Mouse (Mus musculus): ENCODE measurements at regions not wholly inside any gene's neighbourhood (a gene's known extent, or its start where the extent isn't known, plus 50 kb on each side); places are given as distances from the start of the nearest gene placed in this dataset.
A peak's percentile ranks its signal among the peaks of the same experiment; 100 is the strongest.

DNA sequence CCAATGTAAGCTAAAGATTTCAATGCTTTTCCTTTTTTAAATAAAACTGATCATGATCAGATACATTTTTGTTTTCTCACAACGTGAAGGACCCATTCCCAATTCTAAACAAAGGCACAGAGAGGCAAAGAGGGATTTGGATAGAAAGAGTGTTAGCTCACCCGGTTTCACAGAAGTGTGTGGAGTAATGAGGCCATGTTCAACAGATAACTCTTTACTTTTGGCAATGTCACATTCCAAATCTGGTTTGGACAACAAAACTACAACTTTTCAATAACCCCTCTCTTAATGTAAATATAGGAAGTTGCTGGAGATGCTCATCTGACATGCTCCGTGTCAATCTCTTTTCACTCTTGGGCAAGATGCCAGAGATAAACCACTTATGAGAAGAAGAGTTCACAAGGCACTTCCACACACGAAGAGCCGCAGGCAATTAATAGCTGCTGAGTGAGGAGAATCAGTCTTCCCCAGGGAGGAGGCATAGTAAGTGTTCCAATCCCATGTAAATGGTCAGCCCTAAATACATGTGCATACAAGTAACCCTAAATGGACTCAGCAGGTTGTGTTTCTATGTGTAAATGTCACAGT, 112.7 kb upstream of the Ednra start:
- Histone ChIP-seq H3K27me3 (ENCODE audit: control insufficient read depth, insufficient read depth, low read length) (no peaks in the 10 kb centered on the region), H3K27ac (ENCODE audit: low read depth, low read length) (no peak overlapping the region), H3K4me1 (replicated peaks; ENCODE audit: control insufficient read depth, insufficient read depth, low read length) (no peaks in the 10 kb centered on the region), H3K9me3 (ENCODE audit: control insufficient read depth, low read length) (no peaks in the 10 kb centered on the region), H3K4me2 (replicated peaks; ENCODE audit: low read depth, low read length) (no peak overlapping the region), H3K9ac (ENCODE audit: low read depth, low read length) (no peak overlapping the region), H3K36me3 (ENCODE audit: control insufficient read depth, insufficient read depth, low read length) (no peaks in the 10 kb centered on the region), H3K4me3 (ENCODE audit: low read depth, low read length) (no peak overlapping the region)
- 80% methylated on average over 5 of the region's 5 CpGs for WGBS
- ATAC-seq (ENCODE audit: low FRiP score) (no peak), DNase-seq (ENCODE audit: low spot score) (no peak)

DNA sequence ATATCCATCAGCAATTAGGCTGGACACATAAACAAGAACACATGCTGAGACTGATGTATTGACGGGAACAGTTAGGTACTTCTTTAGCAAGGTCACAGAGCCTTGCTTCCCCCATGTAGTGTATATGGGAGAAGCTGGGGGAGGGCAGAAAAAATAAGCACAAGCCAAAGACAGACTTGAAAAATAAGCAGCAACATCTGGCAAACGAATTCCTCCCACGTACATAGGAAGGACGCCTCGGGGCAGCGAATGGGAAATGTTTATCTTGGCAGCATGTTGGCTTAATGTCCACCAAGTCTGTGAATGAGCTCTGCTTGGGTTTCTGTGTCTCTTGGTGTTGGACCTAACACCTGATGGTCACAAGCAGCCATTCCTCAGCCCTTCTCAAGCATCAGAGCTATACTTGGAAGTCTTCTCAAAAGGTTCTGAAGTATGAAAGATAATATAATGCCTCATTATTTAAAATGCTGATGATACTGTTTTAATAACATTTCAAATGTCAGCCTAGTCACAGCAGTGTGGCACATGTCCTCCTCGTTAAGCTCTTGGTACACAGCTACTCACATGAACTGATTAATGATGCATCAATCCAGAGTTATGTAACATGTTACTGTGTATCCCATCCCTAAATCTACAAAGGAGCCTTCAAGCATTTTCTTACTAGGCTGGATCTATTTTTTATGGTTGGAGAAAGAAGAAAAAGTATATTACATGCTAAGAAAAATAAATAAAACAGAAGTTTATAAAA, 118.3 kb upstream of the Ednra start:
- H3K36me3 ChIP-seq (ENCODE audit: control insufficient read depth, insufficient read depth, low read length) = no peaks in the 10 kb centered on the region
- H3K4me1 ChIP-seq (replicated peaks; ENCODE audit: control insufficient read depth, insufficient read depth, low read length) = no peaks in the 10 kb centered on the region
- no peak overlapping the region for H3K9ac ChIP-seq (ENCODE audit: low read depth, low read length)
- ATAC-seq (ENCODE audit: low FRiP score) = no peak
- peak; percentile 33 for DNase-seq (ENCODE audit: low spot score)
- H3K4me3 ChIP-seq (ENCODE audit: low read depth, low read length) = no peak overlapping the region
- no peaks in the 10 kb centered on the region for H3K27me3 ChIP-seq (ENCODE audit: control insufficient read depth, insufficient read depth, low read length)
- H3K4me2 ChIP-seq (replicated peaks; ENCODE audit: low read depth, low read length) = no peak overlapping the region
- no peaks in the 10 kb centered on the region for H3K9me3 ChIP-seq (ENCODE audit: control insufficient read depth, low read length)
- 64% methylated on average over 7 of the region's 7 CpGs for WGBS
- no peak overlapping the region for H3K27ac ChIP-seq (ENCODE audit: low read depth, low read length)

GRCm38 (mm10) chr8:77843229-77843628, 119.0 kb upstream of the Ednra start:
- DNase-seq (ENCODE audit: low spot score) = no peak
- no peaks in the 10 kb centered on the region for H3K36me3 ChIP-seq (ENCODE audit: control insufficient read depth, insufficient read depth, low read length)
- H3K9ac ChIP-seq (ENCODE audit: low read depth, low read length) = no peak overlapping the region
- H3K4me1 ChIP-seq (replicated peaks; ENCODE audit: control insufficient read depth, insufficient read depth, low read length) = no peaks in the 10 kb centered on the region
- no peak overlapping the region for H3K4me2 ChIP-seq (replicated peaks; ENCODE audit: low read depth, low read length)
- H3K27ac ChIP-seq (ENCODE audit: low read depth, low read length) = no peak overlapping the region
- no peak for ATAC-seq (ENCODE audit: low FRiP score)
- WGBS = 65% methylated on average over 3 of the region's 3 CpGs
- H3K27me3 ChIP-seq (ENCODE audit: control insufficient read depth, insufficient read depth, low read length) = no peaks in the 10 kb centered on the region
- H3K9me3 ChIP-seq (ENCODE audit: control insufficient read depth, low read length) = no peaks in the 10 kb centered on the region
- H3K4me3 ChIP-seq (ENCODE audit: low read depth, low read length) = no peak overlapping the region

GRCm38 (mm10) chr8:77850523-77850922, 126.3 kb upstream of the Ednra start:
- WGBS = 85% methylated on average over 5 of the region's 5 CpGs

GRCm38 (mm10) chr8:77870264-77870663, 146.0 kb upstream of the Ednra start:
- Histone ChIP-seq H3K36me3 (ENCODE audit: control insufficient read depth, insufficient read depth, low read length) (no peaks in the 10 kb centered on the region), H3K9ac (ENCODE audit: low read depth, low read length) (no peak overlapping the region), H3K27me3 (ENCODE audit: control insufficient read depth, insufficient read depth, low read length) (no peaks in the 10 kb centered on the region), H3K27ac (ENCODE audit: low read depth, low read length) (no peak overlapping the region), H3K4me1 (replicated peaks; ENCODE audit: control insufficient read depth, insufficient read depth, low read length) (no peaks in the 10 kb centered on the region), H3K4me2 (replicated peaks; ENCODE audit: low read depth, low read length) (no peak overlapping the region), H3K4me3 (ENCODE audit: low read depth, low read length) (no peak overlapping the region), H3K9me3 (ENCODE audit: control insufficient read depth, low read length) (no peaks in the 10 kb centered on the region)
- ATAC-seq (ENCODE audit: low FRiP score) = peak; percentile 54; the same call in 1 of the 2 replicates
- 29% methylated on average over 6 of the region's 6 CpGs for WGBS
- DNase-seq (ENCODE audit: low spot score) = peak; percentile 3

More at GRCm38 (mm10) chr8:77850523-77850922, 126.3 kb upstream of the Ednra start:
- H3K9me3 ChIP-seq (ENCODE audit: control insufficient read depth, low read length) = no peaks in the 10 kb centered on the region
- no peak overlapping the region for H3K4me2 ChIP-seq (replicated peaks; ENCODE audit: low read depth, low read length)
- ATAC-seq (ENCODE audit: low FRiP score) (no peak), DNase-seq (ENCODE audit: low spot score) (no peak)
- no peaks in the 10 kb centered on the region for H3K4me1 ChIP-seq (replicated peaks; ENCODE audit: control insufficient read depth, insufficient read depth, low read length)
- no peak overlapping the region for H3K4me3 ChIP-seq (ENCODE audit: low read depth, low read length)
- no peaks in the 10 kb centered on the region for H3K36me3 ChIP-seq (ENCODE audit: control insufficient read depth, insufficient read depth, low read length)
- H3K9ac ChIP-seq (ENCODE audit: low read depth, low read length) = no peak overlapping the region
- no peak overlapping the region for H3K27ac ChIP-seq (ENCODE audit: low read depth, low read length)
- H3K27me3 ChIP-seq (ENCODE audit: control insufficient read depth, insufficient read depth, low read length) = no peaks in the 10 kb centered on the region

DNA sequence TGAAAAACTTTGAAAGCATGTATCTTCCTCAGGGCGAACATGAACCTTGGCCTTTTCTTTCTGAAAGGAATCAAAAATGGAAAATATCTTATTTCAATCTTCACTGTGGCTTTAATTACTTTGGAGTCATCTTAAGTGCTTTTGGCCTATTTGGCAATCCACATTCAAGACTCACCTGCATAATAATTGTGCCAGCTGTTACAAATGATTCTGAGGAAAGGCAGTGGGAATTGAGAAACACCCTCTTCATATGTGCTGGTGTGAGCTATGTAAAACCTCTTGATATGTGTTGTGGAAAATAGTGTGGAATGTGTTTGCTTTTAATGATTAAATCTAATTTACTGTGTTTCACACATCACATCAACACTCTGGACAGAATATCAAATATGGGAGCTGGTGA, 148.5 kb upstream of the Ednra start:
- H3K4me2 ChIP-seq (replicated peaks; ENCODE audit: low read depth, low read length) = no peak overlapping the region
- no peak for ATAC-seq (ENCODE audit: low FRiP score)
- H3K27me3 ChIP-seq (ENCODE audit: control insufficient read depth, insufficient read depth, low read length) = no peaks in the 10 kb centered on the region
- no peaks in the 10 kb centered on the region for H3K9me3 ChIP-seq (ENCODE audit: control insufficient read depth, low read length)
- no peak for DNase-seq (ENCODE audit: low spot score)
- no peak overlapping the region for H3K27ac ChIP-seq (ENCODE audit: low read depth, low read length)
- no peaks in the 10 kb centered on the region for H3K36me3 ChIP-seq (ENCODE audit: control insufficient read depth, insufficient read depth, low read length)
- no peaks in the 10 kb centered on the region for H3K4me1 ChIP-seq (replicated peaks; ENCODE audit: control insufficient read depth, insufficient read depth, low read length)
- WGBS = 94% methylated on average over 1 of the region's 1 CpGs
- no peak overlapping the region for H3K9ac ChIP-seq (ENCODE audit: low read depth, low read length)
- no peak overlapping the region for H3K4me3 ChIP-seq (ENCODE audit: low read depth, low read length)

GRCm38 (mm10) chr8:77919776-77920175, 195.5 kb upstream of the Ednra start:
- Histone ChIP-seq H3K4me2 (replicated peaks; ENCODE audit: low read depth, low read length) (no peak overlapping the region), H3K27ac (ENCODE audit: low read depth, low read length) (no peak overlapping the region), H3K4me1 (replicated peaks; ENCODE audit: control insufficient read depth, insufficient read depth, low read length) (no peaks in the 10 kb centered on the region), H3K9ac (ENCODE audit: low read depth, low read length) (no peak overlapping the region), H3K36me3 (ENCODE audit: control insufficient read depth, insufficient read depth, low read length) (no peaks in the 10 kb centered on the region), H3K4me3 (ENCODE audit: low read depth, low read length) (no peak overlapping the region), H3K9me3 (ENCODE audit: control insufficient read depth, low read length) (no peaks in the 10 kb centered on the region), H3K27me3 (ENCODE audit: control insufficient read depth, insufficient read depth, low read length) (no peaks in the 10 kb centered on the region)
- WGBS = 87% methylated on average over 3 of the region's 3 CpGs
- ATAC-seq (ENCODE audit: low FRiP score) (no peak), DNase-seq (ENCODE audit: low spot score) (no peak)

GRCm38 (mm10) chr8:77921868-77922267, 197.6 kb upstream of the Ednra start:
- Histone ChIP-seq H3K4me1 (replicated peaks; ENCODE audit: control insufficient read depth, insufficient read depth, low read length) (no peaks in the 10 kb centered on the region), H3K27me3 (ENCODE audit: control insufficient read depth, insufficient read depth, low read length) (no peaks in the 10 kb centered on the region), H3K36me3 (ENCODE audit: control insufficient read depth, insufficient read depth, low read length) (no peaks in the 10 kb centered on the region), H3K27ac (ENCODE audit: low read depth, low read length) (no peak overlapping the region), H3K4me3 (ENCODE audit: low read depth, low read length) (no peak overlapping the region), H3K9ac (ENCODE audit: low read depth, low read length) (no peak overlapping the region), H3K9me3 (ENCODE audit: control insufficient read depth, low read length) (no peaks in the 10 kb centered on the region), H3K4me2 (replicated peaks; ENCODE audit: low read depth, low read length) (no peak overlapping the region)
- ATAC-seq (ENCODE audit: low FRiP score) = no peak
- no peak for DNase-seq (ENCODE audit: low spot score)
- WGBS = 72% methylated on average over 4 of the region's 4 CpGs

DNA sequence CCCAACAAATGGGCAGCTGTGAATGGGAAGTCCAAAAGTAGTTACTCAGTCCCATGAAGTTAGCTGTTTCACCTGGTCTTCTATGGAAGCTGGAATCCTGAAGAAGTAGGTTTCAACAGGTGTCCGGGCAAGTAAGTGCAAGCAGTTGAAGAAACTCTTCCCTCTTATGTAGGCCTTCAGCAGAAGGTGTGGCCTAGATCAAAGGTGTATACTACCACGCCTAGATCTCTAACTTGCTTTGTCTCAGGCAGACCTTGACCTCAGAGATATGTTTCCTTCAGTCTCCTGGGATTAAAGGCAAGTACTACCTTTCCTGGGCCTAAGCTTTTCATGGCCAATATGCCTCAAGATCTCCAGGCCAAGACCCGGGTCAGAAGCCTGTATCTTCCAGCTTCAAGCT, 223.4 kb upstream of the Ednra start:
- DNase-seq (ENCODE audit: low spot score) = no peak
- Histone ChIP-seq H3K9ac (ENCODE audit: low read depth, low read length) (no peak overlapping the region), H3K4me2 (replicated peaks; ENCODE audit: low read depth, low read length) (no peak overlapping the region), H3K4me1 (replicated peaks; ENCODE audit: control insufficient read depth, insufficient read depth, low read length) (no peaks in the 10 kb centered on the region), H3K4me3 (ENCODE audit: low read depth, low read length) (no peak overlapping the region), H3K27ac (ENCODE audit: low read depth, low read length) (no peak overlapping the region), H3K9me3 (ENCODE audit: control insufficient read depth, low read length) (no peaks in the 10 kb centered on the region), H3K36me3 (ENCODE audit: control insufficient read depth, insufficient read depth, low read length) (no peaks in the 10 kb centered on the region), H3K27me3 (ENCODE audit: control insufficient read depth, insufficient read depth, low read length) (no peaks in the 10 kb centered on the region)
- 96% methylated on average over 3 of the region's 3 CpGs for WGBS
- no peak for ATAC-seq (ENCODE audit: low FRiP score)

All from hindbrain, embryonic 11.5 days (tissue).